ENCODE assay signal across 12 mouse cellular contexts in the genomic region with DNA sequence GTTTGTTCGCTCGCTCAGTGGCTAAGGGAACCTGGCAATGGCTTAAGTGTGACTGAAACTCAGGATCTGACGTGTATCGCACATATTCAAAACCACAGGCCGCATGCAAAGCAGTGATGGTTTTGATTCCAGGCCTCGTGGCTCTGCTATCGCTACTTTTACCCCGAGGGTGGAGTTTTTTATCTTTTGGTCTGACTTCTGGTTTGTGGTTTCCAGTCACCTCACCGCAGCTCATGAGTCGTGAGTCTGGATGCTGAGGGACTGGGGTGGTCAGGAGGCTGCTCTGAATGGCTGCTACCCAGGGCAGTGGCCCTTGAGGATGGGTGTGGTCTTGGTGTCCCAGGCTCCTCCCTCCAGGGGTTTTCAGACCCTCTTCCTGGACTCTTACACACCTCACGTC. TPM values are rescaled to one million over a fixed set of nuclear protein-coding genes. Genes with fewer than 3 reads are reported as not detected.
DNase-seq lines count a peak whose midpoint lies in the region; ATAC-seq and TF ChIP-seq lines count a peak whose summit lies in the region.
"Had no signal": no experiment of that assay in that cellular context is flagged by ENCODE, and none has a peak within 500 bp of the region (broad histone marks: within the 10 kb centered on the region; RNA-seq: fewer than 3 reads in every experiment).

No protein-coding gene starts in this region.

- no peak for TF ChIP-seq CTCF in heart, adult 2 months (IDR thresholded peaks at IDR 0.05)

- WGBS in heart, adult 2 months = 50% methylated on average over 11 of the region's 11 CpGs

- TF ChIP-seq EP300 in heart, adult 2 months (IDR thresholded peaks at IDR 0.05; ENCODE audit: insufficient read depth, low read depth, low read length) = no peak

- no peak overlapping the region for H3K4me3 ChIP-seq in heart, adult 2 months
- H3K4me3 ChIP-seq: stomach, embryonic 15.5 days had no signal

- H3K27ac ChIP-seq in heart, adult 2 months = peak overlapping the region; percentile 9; the same call in 1 of the 2 replicates

- H3K9ac ChIP-seq in heart, adult 2 months (ENCODE audit: low read depth, low read length) = no peak overlapping the region
- H3K9ac ChIP-seq: forebrain, postnatal 0 days; stomach, embryonic 15.5 days had no signal

- ATAC-seq in megakaryocyte, adult 5-6 weeks (ENCODE audit: poor library complexity, severe bottlenecking) = peak; percentile 76
- ATAC-seq: forebrain, postnatal 0 days had no signal

- no peaks in the 10 kb centered on the region for H3K27me3 ChIP-seq in heart, adult 2 months (ENCODE audit: control insufficient read depth, insufficient read depth, low read length)
- H3K27me3 ChIP-seq: stomach, embryonic 15.5 days had no signal

- intact Hi-C loops in heart, adult 2 months (cut with DNase I) = no loop called here

- H3K4me1 ChIP-seq in heart, adult 2 months (ENCODE audit: control insufficient read depth, insufficient read depth, low read length) = peaks cover 6% of the 10 kb centered on the region

- DNase-seq in heart, adult 2 months = no peak
- no peak for DNase-seq in heart, adult 18-20 months
- DNase-seq in 3T3-L1 (ENCODE audit: low read depth, low spot score) (peak; percentile 94), adipocyte (ENCODE audit: low spot score) (no peak)
- DNase-seq in T-cell, adult 2 months (ENCODE audit: low spot score) = peak; percentile 47
- DNase-seq in retina, embryonic 14.5 days (ENCODE audit: low spot score) = no peak
- DNase-seq in adrenal gland, postnatal 25 days = no peak
- DNase-seq: adrenal gland, postnatal 14 days; forebrain, postnatal 0 days; kidney, postnatal 4 days had no signal

- peaks cover 5% of the 10 kb centered on the region; the same call in 1 of the 2 replicates for H3K79me2 ChIP-seq in heart, adult 2 months (replicated peaks; ENCODE audit: control insufficient read depth, insufficient read depth, low read length)

- no peaks in the 10 kb centered on the region; the same call in 1 of the 2 replicates for H3K36me3 ChIP-seq in heart, adult 2 months (ENCODE audit: control insufficient read depth, insufficient read depth, low read length)
- H3K36me3 ChIP-seq: stomach, embryonic 15.5 days had no signal

- no peak for TF ChIP-seq POLR2A in heart, adult 2 months (IDR thresholded peaks at IDR 0.05; ENCODE audit: insufficient read depth, low read depth, low read length)

RNA-seq across cellular contexts. Expression of gene Tcf7l2, which starts 27.3 kb away (rescaled TPM):
- 10 to 100 TPM; 13.9 to 14.4 TPM for total RNA-seq in heart, adult 2 months (2021)
- 11.1 TPM in 2 replicates for polyA plus RNA-seq in heart, adult 2 months (2012; rRNA removed)
- total RNA-seq in heart, adult 18-20 months (2021) = 10 to 100 TPM; 11.9 to 13.2 TPM
- total RNA-seq in megakaryocyte, adult 5-6 weeks (2015) = 0.47 and 1.4 TPM in 2 replicates
- 0.41 and 0.81 TPM in 2 replicates for total RNA-seq in megakaryocyte, adult 5-6 weeks (2017)
- total RNA-seq in adrenal gland, postnatal 25 days (2021) = 27.5 and 33.3 TPM in 2 replicates

Comparison
In these comparisons a context has a peak if more than half of its experiments do, and no peak if none do; other contexts are left out.
1. DNase-seq: peak in 3T3-L1 (single experiment) and T-cell, adult 2 months (single experiment); none in heart, adult 2 months (0 of 2), heart, adult 18-20 months (0 of 2), adipocyte (single experiment), retina, embryonic 14.5 days (single experiment) and adrenal gland, postnatal 25 days (single experiment).
2. RNA of gene Tcf7l2, which starts 27.3 kb away (total RNA-seq): 27.5 to 33.3 TPM in adrenal gland, postnatal 25 days, 13.9 to 14.4 TPM in heart, adult 2 months and 11.9 to 13.2 TPM in heart, adult 18-20 months; 0.41 to 1.4 TPM in megakaryocyte, adult 5-6 weeks; every median in the first group is over 4 times any median in the second.